Mouse (Mus musculus) R1 (cell line): ENCODE data around the gene Sh2d3c.

Source experiments
- DNase-seq: peaks from one replicate; pipeline ENCODE4 v3.0.0-alpha.2; 2018; ENCODE audit warnings: low read depth, low spot score

The Sh2d3c gene

GRCm38 (mm10) chr2:32791297-32791696, 70.4 kb downstream of the Sh2d3c start:
- DNase-seq, result no peak

DNA sequence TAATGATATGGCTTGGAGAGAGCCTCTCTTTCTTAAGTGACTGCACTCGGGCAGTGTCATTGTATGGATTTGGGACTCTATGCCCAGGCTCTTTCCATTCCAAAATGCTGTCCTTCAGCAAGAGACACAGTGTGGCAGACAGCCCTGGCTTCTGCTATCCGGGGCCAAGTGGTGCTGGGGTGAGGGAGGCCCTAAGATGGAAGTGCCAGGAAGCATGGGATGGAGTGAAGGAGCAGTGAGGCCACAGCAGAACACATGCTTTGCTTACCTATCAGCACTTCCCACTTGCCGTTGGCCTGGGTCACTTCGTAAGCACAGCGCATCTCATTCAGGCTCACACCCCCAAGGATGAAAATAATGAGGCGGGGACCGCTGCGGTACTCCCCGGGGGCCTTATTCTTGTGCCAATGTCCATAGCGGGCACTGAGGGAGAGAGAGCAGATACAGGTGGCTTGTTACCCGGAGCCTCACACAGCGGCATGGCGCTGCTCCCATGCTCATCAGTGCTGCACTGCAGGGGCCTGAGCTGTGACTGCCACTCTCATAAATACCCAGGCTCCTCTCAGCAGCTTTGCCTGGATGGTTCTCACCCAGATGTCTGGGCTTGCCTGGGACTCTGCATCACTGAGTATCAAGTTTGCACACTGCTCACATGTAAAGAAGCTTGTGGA, 75.0 kb downstream of the Sh2d3c start:
- DNase-seq, result no peak

DNA sequence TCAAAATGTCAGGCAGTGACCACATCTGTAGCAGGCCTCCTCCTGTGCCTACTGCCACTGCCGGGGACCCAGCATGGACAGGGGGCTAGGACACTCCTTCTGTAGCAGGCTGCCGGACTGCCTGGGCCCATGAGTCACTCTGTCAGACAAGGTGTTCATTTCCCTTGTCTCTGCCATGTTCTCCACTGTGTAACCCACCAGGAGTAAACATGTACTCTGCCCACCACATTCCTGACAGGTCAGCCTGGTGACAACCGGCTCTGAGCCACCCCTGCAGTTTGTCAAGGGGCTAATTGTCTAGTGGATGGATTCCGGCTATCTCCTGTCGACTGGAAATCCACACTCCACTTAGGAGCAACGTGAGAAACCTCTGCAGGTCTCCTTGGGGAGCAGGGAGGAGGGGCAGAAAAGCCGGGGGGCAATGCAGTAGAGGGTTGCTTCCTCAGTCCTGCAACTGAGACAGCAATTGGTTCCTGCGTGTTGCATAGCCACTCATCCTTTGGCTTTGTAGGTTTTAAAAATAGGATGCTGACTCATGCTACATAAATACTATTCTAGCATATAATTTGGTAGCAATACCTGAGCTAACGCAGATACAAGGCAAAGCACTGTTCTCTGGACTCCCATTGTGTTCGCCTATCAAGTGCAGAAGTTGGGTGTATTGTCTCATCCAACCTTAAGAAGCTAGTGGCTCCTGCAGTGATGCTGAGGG, 77.6 kb downstream of the Sh2d3c start:
- DNase-seq, result no peak
